Mouse (Mus musculus): Measurements from ENCODE around the gene Dctn3.
"Not testable (repeated sequence)": the region's sequence is repeated elsewhere in the genome, so short reads cannot be mapped to it uniquely, and the experiment has no call there.

DNA sequence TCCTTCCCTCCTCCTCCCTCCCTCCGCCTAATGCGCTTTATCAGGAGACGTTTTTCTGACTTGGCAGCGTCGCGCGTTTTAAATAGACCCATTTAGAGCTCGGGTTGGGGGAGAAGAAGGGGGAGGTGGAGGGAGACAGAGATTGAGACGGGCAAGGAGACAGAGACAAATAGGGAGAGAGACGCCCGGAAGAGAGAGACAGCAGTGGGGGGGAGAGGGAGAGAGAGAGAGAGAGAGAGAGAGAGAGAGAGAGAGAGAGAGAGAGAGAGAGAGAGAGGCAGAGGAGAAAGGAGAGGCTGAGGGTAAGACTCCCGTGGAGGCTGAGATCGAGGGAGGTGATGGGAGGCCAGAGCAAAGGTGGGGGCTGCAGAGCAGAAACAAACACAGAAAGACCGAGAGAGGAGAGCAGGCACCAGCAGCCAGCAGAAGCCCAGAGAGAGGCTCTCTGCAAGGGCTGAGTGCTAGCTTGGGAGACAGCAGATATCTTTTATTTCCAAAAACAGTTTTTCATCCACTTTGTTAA lies 38.0 kb downstream of the Dctn3 start:
- TF ChIP-seq CTCF (IDR thresholded peaks at IDR 0.05; ENCODE audit: control insufficient read depth, insufficient read depth, insufficient replicate concordance, low read depth, low read length); POLR2A (IDR thresholded peaks at IDR 0.05; ENCODE audit: control insufficient read depth, low read depth, low read length): not testable (repeated sequence)

Measured in testis, adult 2 months (tissue).